ENCODE assay signal across 27 mouse cellular contexts in the genomic region with DNA sequence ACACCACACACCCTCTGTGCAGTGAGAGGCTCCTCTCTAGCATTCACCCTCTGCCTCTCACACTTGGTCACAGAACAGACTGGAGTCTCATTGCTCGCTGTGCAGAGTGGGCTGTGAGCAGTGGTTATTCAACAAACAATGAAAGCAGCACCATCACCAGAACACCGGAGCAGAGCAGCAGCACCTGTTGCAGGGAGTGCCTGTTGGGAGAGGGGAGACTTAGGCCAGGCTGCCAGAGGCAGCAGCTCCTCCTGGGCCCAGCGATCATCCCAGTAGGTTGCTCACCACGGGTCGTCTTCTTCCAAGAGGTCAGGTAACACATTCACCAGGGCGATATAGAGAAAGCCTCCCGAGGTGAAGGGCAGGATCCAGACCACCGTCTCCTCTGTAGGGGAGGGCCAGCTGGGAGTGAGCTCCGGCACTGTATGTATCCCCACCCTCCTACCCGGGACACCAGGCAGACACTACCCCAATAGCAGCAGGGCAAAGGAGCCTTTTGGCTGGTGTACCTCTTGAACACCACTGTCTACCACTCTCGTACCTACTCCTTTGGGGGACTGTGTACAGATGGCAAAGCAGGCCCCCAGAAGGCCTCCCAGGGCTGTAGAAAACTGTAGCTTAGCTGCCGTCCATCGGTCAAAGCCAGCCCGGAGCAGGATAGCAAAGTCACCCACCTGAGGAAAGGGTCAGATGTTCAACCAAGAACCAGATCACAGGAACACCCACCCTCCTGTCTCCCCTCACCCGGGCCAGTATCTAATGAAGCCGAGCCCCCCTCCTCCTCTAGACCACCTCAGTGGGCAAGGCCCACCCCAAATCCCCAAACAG. TPM values are rescaled to one million over a fixed set of nuclear protein-coding genes. Genes with fewer than 3 reads are reported as not detected.
DNase-seq lines count a peak whose midpoint lies in the region; ATAC-seq and TF ChIP-seq lines count a peak whose summit lies in the region.
"Had no signal": no experiment of that assay in that cellular context is flagged by ENCODE, and none has a peak within 500 bp of the region (broad histone marks: within the 10 kb centered on the region; RNA-seq: fewer than 3 reads in every experiment).

No protein-coding gene starts in this region.

- H3K27me3 ChIP-seq in heart, embryonic 11.5 days (ENCODE audit: control insufficient read depth, insufficient read depth, low read length): no peaks in the 10 kb centered on the region
- H3K27me3 ChIP-seq in heart, adult 2 months (ENCODE audit: control insufficient read depth, insufficient read depth, low read length): no peaks in the 10 kb centered on the region
- H3K27me3 ChIP-seq in heart, postnatal 0 days (ENCODE audit: control insufficient read depth, insufficient read depth, low read length): no peaks in the 10 kb centered on the region
- no peaks in the 10 kb centered on the region for H3K27me3 ChIP-seq in limb, embryonic 14.5 days (ENCODE audit: control insufficient read depth, insufficient read depth, low read length)
- no peaks in the 10 kb centered on the region for H3K27me3 ChIP-seq in limb, embryonic 10.5 days (ENCODE audit: low read depth, poor library complexity, severe bottlenecking)
- no peaks in the 10 kb centered on the region for H3K27me3 ChIP-seq in stomach, embryonic 16.5 days (ENCODE audit: control insufficient read depth, insufficient read depth, low read length)
- H3K27me3 ChIP-seq: CH12.LX; neural tube, embryonic 15.5 days; Patski had no signal

- no peaks in the 10 kb centered on the region for H3K9me3 ChIP-seq in heart, embryonic 11.5 days (replicated peaks; ENCODE audit: control insufficient read depth, low read length)
- H3K9me3 ChIP-seq in heart, postnatal 0 days (replicated peaks; ENCODE audit: control insufficient read depth, low read length): no peaks in the 10 kb centered on the region
- H3K9me3 ChIP-seq in limb, embryonic 14.5 days (ENCODE audit: control insufficient read depth, low read length): no peaks in the 10 kb centered on the region
- no peaks in the 10 kb centered on the region for H3K9me3 ChIP-seq in limb, embryonic 10.5 days (replicated peaks)
- H3K9me3 ChIP-seq in stomach, embryonic 16.5 days (replicated peaks; ENCODE audit: control insufficient read depth, low read length): no peaks in the 10 kb centered on the region
- H3K9me3 ChIP-seq: forebrain, embryonic 10.5 days; G1E; hindbrain, embryonic 10.5 days; neural tube, embryonic 15.5 days had no signal

- no peak for TF ChIP-seq POLR2A in heart, adult 2 months (IDR thresholded peaks at IDR 0.05; ENCODE audit: insufficient read depth, low read depth, low read length)
- no peak for TF ChIP-seq POLR2A in limb, embryonic 14.5 days (IDR thresholded peaks at IDR 0.05; ENCODE audit: borderline replicate concordance, extremely low read depth, insufficient read depth, insufficient read length)

- H3K4me2 ChIP-seq in heart, embryonic 11.5 days: no peak overlapping the region
- H3K4me2 ChIP-seq in heart, postnatal 0 days (ENCODE audit: low read depth, low read length): no peak overlapping the region
- no peak overlapping the region for H3K4me2 ChIP-seq in limb, embryonic 14.5 days (replicated peaks; ENCODE audit: low read depth, low read length, severe bottlenecking)
- H3K4me2 ChIP-seq in stomach, embryonic 16.5 days (ENCODE audit: low read depth, low read length): no peak overlapping the region
- H3K4me2 ChIP-seq: midbrain, embryonic 11.5 days; neural tube, embryonic 15.5 days had no signal

- TF ChIP-seq CTCF in heart, adult 2 months (IDR thresholded peaks at IDR 0.05): no peak
- no peak for TF ChIP-seq CTCF in heart, postnatal 0 days (IDR thresholded peaks at IDR 0.05; ENCODE audit: low read depth)

- 89% methylated on average over 16 of the region's 16 CpGs for WGBS in heart, embryonic 11.5 days (ENCODE audit: insufficient replicate concordance)
- WGBS in heart, adult 2 months: 87% methylated on average over 16 of the region's 16 CpGs
- WGBS in heart, postnatal 0 days: 87% methylated on average over 16 of the region's 16 CpGs
- WGBS in limb, embryonic 14.5 days: 93% methylated on average over 16 of the region's 16 CpGs
- WGBS in limb, embryonic 10.5 days: 92% methylated on average over 16 of the region's 16 CpGs
- 83% methylated on average over 16 of the region's 16 CpGs for WGBS in stomach, embryonic 16.5 days

- ATAC-seq in heart, embryonic 11.5 days (replicated peaks; ENCODE audit: insufficient number of reproducible peaks, low FRiP score, low TSS enrichment): no peak
- no peak for ATAC-seq in heart, postnatal 0 days (ENCODE audit: insufficient read depth, low read depth)
- ATAC-seq in limb, embryonic 14.5 days (ENCODE audit: low FRiP score, low read depth): no peak
- ATAC-seq in stomach, embryonic 16.5 days (ENCODE audit: insufficient read depth, low FRiP score): no peak
- ATAC-seq: forebrain, embryonic 16.5 days; hindbrain, embryonic 16.5 days; intestine, postnatal 0 days had no signal

- no peak overlapping the region for H3K4me3 ChIP-seq in heart, embryonic 11.5 days (ENCODE audit: low read depth, low read length)
- H3K4me3 ChIP-seq in heart, adult 2 months: no peak overlapping the region
- H3K4me3 ChIP-seq in heart, postnatal 0 days (ENCODE audit: low read depth, low read length): no peak overlapping the region
- no peak overlapping the region for H3K4me3 ChIP-seq in limb, embryonic 14.5 days (replicated peaks; ENCODE audit: low read length)
- H3K4me3 ChIP-seq in limb, embryonic 10.5 days: no peak overlapping the region
- H3K4me3 ChIP-seq in stomach, embryonic 16.5 days (replicated peaks; ENCODE audit: low read length): no peak overlapping the region
- H3K4me3 ChIP-seq: forebrain, embryonic 10.5 days; hindbrain, embryonic 10.5 days; neural tube, embryonic 15.5 days had no signal

- H3K27ac ChIP-seq in heart, embryonic 11.5 days (ENCODE audit: low read depth, low read length): peak overlapping the region; percentile 46
- H3K27ac ChIP-seq in heart, adult 2 months: no peak overlapping the region
- peak overlapping the region; percentile 72 for H3K27ac ChIP-seq in heart, postnatal 0 days (ENCODE audit: low read depth)
- peak overlapping the region; percentile 33 for H3K27ac ChIP-seq in limb, embryonic 14.5 days (replicated peaks; ENCODE audit: low read depth, low read length)
- H3K27ac ChIP-seq in limb, embryonic 10.5 days: no peak overlapping the region
- peak overlapping the region; percentile 82; the same call in 1 of the 2 replicates for H3K27ac ChIP-seq in stomach, embryonic 16.5 days (ENCODE audit: low read length)
- H3K27ac ChIP-seq: forebrain, embryonic 10.5 days; hindbrain, embryonic 10.5 days; macrophage had no signal

- no peak for TF ChIP-seq EP300 in heart, adult 2 months (IDR thresholded peaks at IDR 0.05; ENCODE audit: insufficient read depth, low read depth, low read length)
- TF ChIP-seq EP300 in heart, postnatal 0 days (IDR thresholded peaks at IDR 0.05; ENCODE audit: low read depth): no peak

- H3K9ac ChIP-seq in heart, embryonic 11.5 days (ENCODE audit: low read depth, low read length): 0 out of 2 replicates have a peak overlapping the region, but pooled peaks have one; percentile 12
- H3K9ac ChIP-seq in heart, adult 2 months (ENCODE audit: low read depth, low read length): no peak overlapping the region
- no peak overlapping the region for H3K9ac ChIP-seq in heart, postnatal 0 days (replicated peaks; ENCODE audit: low read depth, low read length)
- no peak overlapping the region for H3K9ac ChIP-seq in limb, embryonic 14.5 days (ENCODE audit: low read depth, low read length, severe bottlenecking)
- no peak overlapping the region for H3K9ac ChIP-seq in stomach, embryonic 16.5 days (ENCODE audit: low read length)
- H3K9ac ChIP-seq: neural tube, embryonic 15.5 days had no signal

- peaks cover 35% of the 10 kb centered on the region for H3K36me3 ChIP-seq in heart, embryonic 11.5 days (ENCODE audit: control insufficient read depth, insufficient read depth, low read length)
- H3K36me3 ChIP-seq in heart, adult 2 months (ENCODE audit: control insufficient read depth, insufficient read depth, low read length): 0 out of 2 replicates have a peak, but pooled peaks cover 4% of the 10 kb centered on the region
- H3K36me3 ChIP-seq in heart, postnatal 0 days (replicated peaks; ENCODE audit: control insufficient read depth, insufficient read depth, low read length): peaks cover 51% of the 10 kb centered on the region
- H3K36me3 ChIP-seq in limb, embryonic 14.5 days (ENCODE audit: control insufficient read depth, insufficient read depth, low read length): peaks cover 82% of the 10 kb centered on the region
- H3K36me3 ChIP-seq in limb, embryonic 10.5 days: peaks cover 90% of the 10 kb centered on the region
- peaks cover 17% of the 10 kb centered on the region for H3K36me3 ChIP-seq in stomach, embryonic 16.5 days (ENCODE audit: control insufficient read depth, insufficient read depth, low read length)

- intact Hi-C loops in heart, adult 2 months (cut with DNase I): no loop called here

- DNase-seq in heart, adult 2 months: no peak
- no peak for DNase-seq in heart, postnatal 0 days (ENCODE audit: low spot score)
- DNase-seq in heart, postnatal 4 days: no peak
- DNase-seq in limb, embryonic 14.5 days (ENCODE audit: low spot score): no peak
- DNase-seq in limb, embryonic 10.5 days (ENCODE audit: low spot score): no peak
- no peak for DNase-seq in ovary, postnatal 10 days (ENCODE audit: low spot score)
- DNase-seq: adrenal gland, postnatal 36 days; B cell, adult 2 months; cerebellum, adult 9-10 months; gastrocnemius, postnatal 14 days; kidney, postnatal 25 days; liver; thymus, postnatal 14 days had no signal

- peaks cover 21% of the 10 kb centered on the region for H3K4me1 ChIP-seq in heart, embryonic 11.5 days (ENCODE audit: control insufficient read depth, insufficient read depth, low read length)
- peaks cover 6% of the 10 kb centered on the region for H3K4me1 ChIP-seq in heart, adult 2 months (ENCODE audit: control insufficient read depth, insufficient read depth, low read length)
- H3K4me1 ChIP-seq in heart, postnatal 0 days (ENCODE audit: control insufficient read depth, insufficient read depth): peaks cover 17% of the 10 kb centered on the region
- H3K4me1 ChIP-seq in limb, embryonic 14.5 days (ENCODE audit: control insufficient read depth, insufficient read depth, low read length): no peaks in the 10 kb centered on the region
- H3K4me1 ChIP-seq in limb, embryonic 10.5 days: no peaks in the 10 kb centered on the region
- peaks cover 5% of the 10 kb centered on the region; the same call in 1 of the 2 replicates for H3K4me1 ChIP-seq in stomach, embryonic 16.5 days (ENCODE audit: control insufficient read depth, insufficient read depth, low read length)

- no peaks in the 10 kb centered on the region for H3K79me2 ChIP-seq in heart, adult 2 months (replicated peaks; ENCODE audit: control insufficient read depth, insufficient read depth, low read length)

RNA-seq across cellular contexts. Expression of gene Slc39a13, which starts 7.2 kb away (rescaled TPM):
- polyA plus RNA-seq in heart, embryonic 11.5 days (2014; fragmentation: Nextera tagmentation; extraction: Ambion mirVana): 34.0 and 36.3 TPM in 2 replicates
- total RNA-seq in heart, adult 2 months (2021): 10 to 100 TPM; 21.1 to 22.3 TPM
- 57.3 and 58.6 TPM in 2 replicates for polyA plus RNA-seq in heart, adult 2 months (2012; rRNA removed)
- 67.0 and 105 TPM in 2 replicates for total RNA-seq in heart, postnatal 0 days (2014; rRNA removed; ENCODE audit: low replicate concordance)
- 37.9 and 40.8 TPM in 2 replicates for polyA plus RNA-seq in heart, postnatal 0 days (2015; fragmentation: Nextera tagmentation; extraction: Ambion mirVana)
- 10 to 100 TPM; 32.6 to 36.8 TPM for total RNA-seq in heart, postnatal 4 days (2021)
- 143 and 172 TPM in 2 replicates for polyA plus RNA-seq in limb, embryonic 14.5 days (2012; rRNA removed)
- polyA plus RNA-seq in limb, embryonic 14.5 days (2014; fragmentation: Nextera tagmentation; extraction: Ambion mirVana): 63.3 and 74.3 TPM in 2 replicates
- polyA plus RNA-seq in limb, embryonic 10.5 days (2016; fragmentation: Nextera tagmentation; extraction: Ambion mirVana): 18.1 and 31.6 TPM in 2 replicates
- 43.7 and 51.3 TPM in 2 replicates for polyA plus RNA-seq in stomach, embryonic 16.5 days (2015; fragmentation: Nextera tagmentation; extraction: Ambion mirVana)

RNA-seq across cellular contexts. Expression of gene Psmc3, which starts 9.2 kb away (rescaled TPM):
- polyA plus RNA-seq in heart, embryonic 11.5 days (2014; fragmentation: Nextera tagmentation; extraction: Ambion mirVana): 316 and 322 TPM in 2 replicates
- total RNA-seq in heart, adult 2 months (2021): 100 to 1,000 TPM; 216 to 252 TPM
- 112 and 141 TPM in 2 replicates for polyA plus RNA-seq in heart, adult 2 months (2012; rRNA removed)
- total RNA-seq in heart, postnatal 0 days (2014; rRNA removed; ENCODE audit: low replicate concordance): 172 and 264 TPM in 2 replicates
- polyA plus RNA-seq in heart, postnatal 0 days (2015; fragmentation: Nextera tagmentation; extraction: Ambion mirVana): 296 and 300 TPM in 2 replicates
- 100 to 1,000 TPM; 240 to 248 TPM for total RNA-seq in heart, postnatal 4 days (2021)
- polyA plus RNA-seq in limb, embryonic 14.5 days (2012; rRNA removed): 158 and 203 TPM in 2 replicates
- polyA plus RNA-seq in limb, embryonic 14.5 days (2014; fragmentation: Nextera tagmentation; extraction: Ambion mirVana): 287 and 305 TPM in 2 replicates
- 359 and 373 TPM in 2 replicates for polyA plus RNA-seq in limb, embryonic 10.5 days (2016; fragmentation: Nextera tagmentation; extraction: Ambion mirVana)
- 264 and 286 TPM in 2 replicates for polyA plus RNA-seq in stomach, embryonic 16.5 days (2015; fragmentation: Nextera tagmentation; extraction: Ambion mirVana)

RNA-seq across cellular contexts. Expression of gene Spi1, which starts 19.2 kb away (rescaled TPM):
- 1.7 and 1.9 TPM in 2 replicates for polyA plus RNA-seq in heart, embryonic 11.5 days (2014; fragmentation: Nextera tagmentation; extraction: Ambion mirVana)
- total RNA-seq in heart, adult 2 months (2021): 1 to 10 TPM; 3.7 to 6.2 TPM
- polyA plus RNA-seq in heart, adult 2 months (2012; rRNA removed): 10.2 and 17.2 TPM in 2 replicates
- total RNA-seq in heart, postnatal 0 days (2014; rRNA removed; ENCODE audit: low replicate concordance): 2.5 and 21.3 TPM in 2 replicates
- polyA plus RNA-seq in heart, postnatal 0 days (2015; fragmentation: Nextera tagmentation; extraction: Ambion mirVana): 3.1 and 3.2 TPM in 2 replicates
- 1 to 10 TPM; 2.7 to 3.5 TPM for total RNA-seq in heart, postnatal 4 days (2021)
- 13.7 and 14.1 TPM in 2 replicates for polyA plus RNA-seq in limb, embryonic 14.5 days (2012; rRNA removed)
- 10.6 and 10.7 TPM in 2 replicates for polyA plus RNA-seq in limb, embryonic 14.5 days (2014; fragmentation: Nextera tagmentation; extraction: Ambion mirVana)
- 2.0 and 2.6 TPM in 2 replicates for polyA plus RNA-seq in limb, embryonic 10.5 days (2016; fragmentation: Nextera tagmentation; extraction: Ambion mirVana)
- 5.1 and 6.7 TPM in 2 replicates for polyA plus RNA-seq in stomach, embryonic 16.5 days (2015; fragmentation: Nextera tagmentation; extraction: Ambion mirVana)

RNA-seq across cellular contexts. Expression of gene Rapsn, which starts 27.6 kb away (rescaled TPM):
- polyA plus RNA-seq in heart, embryonic 11.5 days (2014; fragmentation: Nextera tagmentation; extraction: Ambion mirVana): 11.1 and 11.3 TPM in 2 replicates
- 10 to 100 TPM; 15.9 to 16.8 TPM for total RNA-seq in heart, adult 2 months (2021)
- 19.3 and 22.0 TPM in 2 replicates for polyA plus RNA-seq in heart, adult 2 months (2012; rRNA removed)
- 50.0 and 62.0 TPM in 2 replicates for total RNA-seq in heart, postnatal 0 days (2014; rRNA removed; ENCODE audit: low replicate concordance)
- 29.4 and 32.6 TPM in 2 replicates for polyA plus RNA-seq in heart, postnatal 0 days (2015; fragmentation: Nextera tagmentation; extraction: Ambion mirVana)
- total RNA-seq in heart, postnatal 4 days (2021): 10 to 100 TPM; 19.3 to 23.3 TPM
- 24.9 and 28.1 TPM in 2 replicates for polyA plus RNA-seq in limb, embryonic 14.5 days (2012; rRNA removed)
- 18.5 and 26.5 TPM in 2 replicates for polyA plus RNA-seq in limb, embryonic 14.5 days (2014; fragmentation: Nextera tagmentation; extraction: Ambion mirVana)
- 0.30 and 1.4 TPM in 2 replicates for polyA plus RNA-seq in limb, embryonic 10.5 days (2016; fragmentation: Nextera tagmentation; extraction: Ambion mirVana)
- polyA plus RNA-seq in stomach, embryonic 16.5 days (2015; fragmentation: Nextera tagmentation; extraction: Ambion mirVana): 1.5 and 4.8 TPM in 2 replicates

RNA-seq across cellular contexts. Expression of gene Mybpc3, which starts 55.0 kb away (rescaled TPM):
- 470 and 665 TPM in 2 replicates for polyA plus RNA-seq in heart, embryonic 11.5 days (2014; fragmentation: Nextera tagmentation; extraction: Ambion mirVana)
- 1,000 to 10,000 TPM; 1,229 to 1,417 TPM for total RNA-seq in heart, adult 2 months (2021)
- 1,378 and 1,771 TPM in 2 replicates for polyA plus RNA-seq in heart, adult 2 months (2012; rRNA removed)
- total RNA-seq in heart, postnatal 0 days (2014; rRNA removed; ENCODE audit: low replicate concordance): 2,256 and 2,313 TPM in 2 replicates
- 1,065 and 1,207 TPM in 2 replicates for polyA plus RNA-seq in heart, postnatal 0 days (2015; fragmentation: Nextera tagmentation; extraction: Ambion mirVana)
- total RNA-seq in heart, postnatal 4 days (2021): 1,000 to 10,000 TPM; 1,781 to 1,857 TPM
- 0.27 and 0.29 TPM in 2 replicates for polyA plus RNA-seq in limb, embryonic 14.5 days (2012; rRNA removed)
- polyA plus RNA-seq in limb, embryonic 14.5 days (2014; fragmentation: Nextera tagmentation; extraction: Ambion mirVana): 0.07 and 0.12 TPM in 2 replicates
- 0.44 and 0.49 TPM in 2 replicates for polyA plus RNA-seq in limb, embryonic 10.5 days (2016; fragmentation: Nextera tagmentation; extraction: Ambion mirVana)
- polyA plus RNA-seq in stomach, embryonic 16.5 days (2015; fragmentation: Nextera tagmentation; extraction: Ambion mirVana): 0.17 and 0.54 TPM in 2 replicates
- total RNA-seq: adrenal gland, postnatal 36 days; G1E; midbrain, postnatal 0 days had no signal
- polyA plus RNA-seq: forebrain, embryonic 10.5 days; forebrain, embryonic 16.5 days; G1E; hindbrain, embryonic 10.5 days; intestine, postnatal 0 days; midbrain, embryonic 11.5 days; midbrain, postnatal 0 days; neural tube, embryonic 15.5 days; Patski had no signal

Comparison
In these comparisons a context has a peak if more than half of its experiments do, and no peak if none do; other contexts are left out.
1. H3K27ac ChIP-seq: peak in heart, embryonic 11.5 days (single experiment), heart, postnatal 0 days (single experiment), limb, embryonic 14.5 days (single experiment) and stomach, embryonic 16.5 days (single experiment); none in heart, adult 2 months (single experiment) and limb, embryonic 10.5 days (single experiment).